Mouse (Mus musculus): Measurements from ENCODE around the gene Dnm3.

Gene Dnm3

GRCm38 (mm10) chr1:162323142-162323541 lies 154.7 kb downstream of the Dnm3 start:
- DNase-seq = no peak

GRCm38 (mm10) chr1:162313451-162314276 lies 164.2 kb downstream of the Dnm3 start:
- DNase-seq = peak; percentile 40

GRCm38 (mm10) chr1:162312621-162313020 lies 165.2 kb downstream of the Dnm3 start:
- DNase-seq = no peak

- DNase-seq = no peak
These were observed 165.7 kb downstream of the Dnm3 start for GRCm38 (mm10) chr1:162312152-162312551.

- no peak for DNase-seq
These were observed 172.6 kb downstream of the Dnm3 start for GRCm38 (mm10) chr1:162305247-162305646.

- no peak for DNase-seq
These were observed 175.4 kb downstream of the Dnm3 start for GRCm38 (mm10) chr1:162302480-162302879.

- DNase-seq = peak; percentile 23
These were observed 178.1 kb downstream of the Dnm3 start for GRCm38 (mm10) chr1:162299558-162300319.

- no peak for DNase-seq
These were observed 179.3 kb downstream of the Dnm3 start for GRCm38 (mm10) chr1:162298527-162298926.

GRCm38 (mm10) chr1:162295443-162295842 lies 182.4 kb downstream of the Dnm3 start:
- DNase-seq = no peak

GRCm38 (mm10) chr1:162294572-162294910 lies 183.3 kb downstream of the Dnm3 start:
- DNase-seq = no peak

GRCm38 (mm10) chr1:162293732-162294571 lies 183.9 kb downstream of the Dnm3 start:
- no peak for DNase-seq

GRCm38 (mm10) chr1:162286910-162287309 lies 190.9 kb downstream of the Dnm3 start:
- DNase-seq = no peak

- peak; percentile 53 for DNase-seq
These were observed 195.9 kb downstream of the Dnm3 start for GRCm38 (mm10) chr1:162281981-162282381.

GRCm38 (mm10) chr1:162280052-162280451 lies 197.8 kb downstream of the Dnm3 start:
- no peak for DNase-seq

GRCm38 (mm10) chr1:162276011-162276410 lies 201.8 kb downstream of the Dnm3 start:
- DNase-seq = peak; percentile 47

- DNase-seq = no peak
These were observed 203.1 kb downstream of the Dnm3 start for GRCm38 (mm10) chr1:162274674-162275248.

GRCm38 (mm10) chr1:162256912-162257607 lies 220.8 kb downstream of the Dnm3 start:
- no peak for DNase-seq

- no peak for DNase-seq
These were observed 222.9 kb downstream of the Dnm3 start for GRCm38 (mm10) chr1:162254944-162255343.

- peak; percentile 34 for DNase-seq
These were observed 223.7 kb downstream of the Dnm3 start for GRCm38 (mm10) chr1:162253971-162254641.

- no peak for DNase-seq
These were observed 225.0 kb downstream of the Dnm3 start for GRCm38 (mm10) chr1:162252869-162253268.

GRCm38 (mm10) chr1:162247216-162247615 lies 230.6 kb downstream of the Dnm3 start:
- DNase-seq = no peak

GRCm38 (mm10) chr1:162243651-162243990 lies 234.2 kb downstream of the Dnm3 start:
- no peak for DNase-seq
